Mouse (Mus musculus) ovary, postnatal 36 days (tissue): ENCODE measurements around the gene Pex19.

Experiments used
- DNase-seq: peaks from one replicate; pipeline ENCODE4 v3.0.0; 2022; ENCODE audit warnings: low spot score, mixed read lengths

Pex19 gene

DNA sequence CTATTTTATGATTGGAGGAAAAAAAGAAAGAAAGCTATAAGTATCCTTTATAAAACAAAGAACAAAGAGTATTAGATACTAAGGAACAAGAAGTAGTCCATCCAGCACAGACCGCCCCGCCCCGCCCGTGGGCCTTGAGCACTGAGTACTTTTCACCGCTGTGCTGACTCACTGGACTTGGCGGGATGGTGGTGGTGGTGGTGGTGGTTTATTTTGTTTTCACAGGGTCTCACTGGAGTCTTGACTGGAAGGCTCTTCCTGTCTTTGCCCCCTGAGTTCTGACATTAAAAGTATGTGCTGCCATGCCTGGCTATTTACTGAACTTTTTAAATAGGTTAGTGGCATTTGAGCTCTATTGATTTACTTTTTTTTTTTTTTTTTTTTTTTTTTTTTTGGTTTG is 56.5 kb downstream of the Pex19 start:
- no peak for DNase-seq

DNA sequence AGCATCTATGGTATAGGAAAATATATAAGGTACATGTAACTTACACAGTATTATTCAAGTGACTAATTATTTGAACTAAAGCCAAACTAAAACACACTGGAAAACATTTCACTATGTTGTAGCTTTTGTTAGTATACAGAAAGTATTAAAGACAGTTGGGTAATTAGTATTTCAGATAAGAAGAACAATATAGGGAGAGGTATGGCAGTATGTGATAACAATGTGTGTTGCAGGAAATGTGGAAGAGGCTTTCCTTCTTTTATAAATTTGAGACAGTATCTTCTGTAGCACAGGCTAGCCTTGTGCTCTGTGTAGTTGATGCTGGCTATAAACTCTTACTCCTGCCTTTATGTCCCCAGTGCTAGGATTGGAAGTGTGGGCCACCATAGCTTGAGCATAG is 57.4 kb downstream of the Pex19 start:
- no peak for DNase-seq
